Mouse (Mus musculus) hindbrain, embryonic 11.5 days (tissue): Measurements from ENCODE around the gene Elk4. TPM values are rescaled to one million over a fixed set of nuclear protein-coding genes. Genes with fewer than 3 reads are reported as not detected.

Source experiments
- ATAC-seq: fragments of 200-750 bp; cut with Nextera tagmentation; 2 replicates; pipeline ENCODE4 v1.8.0; 2017; ENCODE audit warnings: mild to moderate bottlenecking, moderate TSS enrichment, moderate library complexity; ENCODE audit not compliant: low FRiP score
- DNase-seq: peaks from one replicate; pipeline ENCODE4 v3.0.0-alpha.2; 2015; ENCODE audit warnings: low spot score
- H3K27ac ChIP-seq: fragments of 300-500 bp; sonication (generic); 2 replicates; pipeline ENCODE4 v1.5.1; 2014; ENCODE audit warnings: mild to moderate bottlenecking, low read depth, low read length
- H3K27me3 ChIP-seq: fragments of 300-500 bp; sonication (generic); 2 replicates; pipeline ENCODE4 v1.6.1; 2014; ENCODE audit warnings: mild to moderate bottlenecking, low read length, moderate library complexity, mixed read lengths; ENCODE audit not compliant: control insufficient read depth, insufficient read depth
- H3K36me3 ChIP-seq: fragments of 300-500 bp; sonication (generic); 2 replicates; pipeline ENCODE4 v1.6.1; 2014; ENCODE audit warnings: mild to moderate bottlenecking, low read length, moderate library complexity, mixed read lengths; ENCODE audit not compliant: control insufficient read depth, insufficient read depth
- H3K4me1 ChIP-seq: fragments of 300-500 bp; sonication (generic); replicated peaks from 2 replicates; pipeline ENCODE4 v1.6.1; 2014; ENCODE audit warnings: low read length, mixed read lengths; ENCODE audit not compliant: control insufficient read depth, insufficient read depth
- H3K4me2 ChIP-seq: fragments of 300-500 bp; sonication (generic); replicated peaks from 2 replicates; pipeline ENCODE4 v1.6.1; 2014; ENCODE audit warnings: mild to moderate bottlenecking, low read depth, low read length
- H3K4me3 ChIP-seq: fragments of 300-500 bp; sonication (generic); 2 replicates; pipeline ENCODE4 v1.5.1; 2014; ENCODE audit warnings: low read depth, low read length
- H3K9ac ChIP-seq: fragments of 300-500 bp; sonication (generic); 2 replicates; pipeline ENCODE4 v1.6.1; 2014; ENCODE audit warnings: low read depth, low read length
- H3K9me3 ChIP-seq: fragments of 300-500 bp; sonication (generic); 2 replicates; pipeline ENCODE4 v1.6.1; 2016; ENCODE audit warnings: low read length; ENCODE audit not compliant: control insufficient read depth
- WGBS: fragments of 180-500 bp; shearing (Covaris S2); extraction: QIAGEN DNeasy Blood & Tissue Kit; methylation state at CpG from one replicate; pipeline ENCODE4 v1.1.7; 2014; 5-methylcytosine and 5-hydroxymethylcytosine counted together
- polyA plus RNA-seq: library from polyadenylated mRNA; unstranded; fragments of >200 nt; fragmentation: Nextera tagmentation; extraction: Ambion mirVana; gene quantifications from 2 replicates; pipeline ENCODE4 v1.2.1, GENCODE M21; 2014

Elk4 gene
- polyA plus RNA-seq, 1 experiment from 2014 or later = 22.6 TPM

DNA sequence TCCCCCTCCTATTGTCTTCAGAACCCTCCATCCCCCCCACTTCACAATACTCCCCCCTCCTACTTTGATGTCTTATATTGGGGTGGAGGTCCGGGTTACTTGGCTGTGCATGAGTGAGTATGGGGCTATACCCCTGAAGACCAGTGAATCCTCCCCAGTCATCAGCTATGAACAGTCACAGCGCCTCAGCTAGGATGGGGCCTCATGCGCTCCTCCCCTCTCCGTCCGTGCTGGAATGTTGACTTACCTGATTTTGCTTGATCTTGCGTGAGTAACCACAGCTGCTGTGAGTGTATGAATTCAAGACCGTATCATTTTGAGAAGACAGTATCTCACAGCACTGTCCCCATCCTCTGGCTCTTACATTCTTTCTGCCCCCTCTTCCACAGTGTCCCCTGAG lies 12.5 kb downstream of the Elk4 start:
- 93% methylated on average over 7 of the region's 7 CpGs for WGBS
- Histone ChIP-seq H3K9me3 (no peaks in the 10 kb centered on the region), H3K4me3 (no peak overlapping the region), H3K36me3 (peaks cover 7% of the 10 kb centered on the region), H3K4me2 (no peak overlapping the region), H3K27ac (no peak overlapping the region), H3K4me1 (no peaks in the 10 kb centered on the region), H3K9ac (no peak overlapping the region), H3K27me3 (no peaks in the 10 kb centered on the region)
- ATAC-seq (no peak), DNase-seq (no peak)

DNA sequence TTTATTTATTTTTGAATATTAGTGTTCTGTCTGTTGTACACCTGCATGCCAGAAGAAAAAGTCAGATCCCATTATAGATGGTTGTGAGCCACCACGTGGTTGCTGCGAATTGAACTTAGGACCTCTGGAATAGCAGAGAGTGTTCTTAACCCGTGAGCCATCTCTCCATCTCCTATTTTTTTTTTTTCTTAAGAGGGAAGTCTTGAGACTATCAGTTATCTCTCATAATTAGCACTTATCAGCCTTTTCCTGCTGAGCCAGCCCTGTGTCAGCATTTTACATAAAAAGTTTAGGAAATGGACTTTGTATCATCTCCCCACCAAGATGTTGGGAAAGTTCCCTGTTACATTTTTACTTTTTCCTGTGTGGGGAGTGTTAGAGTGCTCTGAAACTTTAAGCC lies 14.7 kb downstream of the Elk4 start:
- ATAC-seq (no peak), DNase-seq (no peak)
- WGBS = 95% methylated on average over 3 of the region's 3 CpGs
- Histone ChIP-seq H3K4me2 (no peak overlapping the region), H3K27me3 (no peaks in the 10 kb centered on the region), H3K9ac (no peak overlapping the region), H3K4me1 (no peaks in the 10 kb centered on the region), H3K36me3 (peaks cover 7% of the 10 kb centered on the region), H3K27ac (no peak overlapping the region), H3K9me3 (no peaks in the 10 kb centered on the region), H3K4me3 (no peak overlapping the region)

DNA sequence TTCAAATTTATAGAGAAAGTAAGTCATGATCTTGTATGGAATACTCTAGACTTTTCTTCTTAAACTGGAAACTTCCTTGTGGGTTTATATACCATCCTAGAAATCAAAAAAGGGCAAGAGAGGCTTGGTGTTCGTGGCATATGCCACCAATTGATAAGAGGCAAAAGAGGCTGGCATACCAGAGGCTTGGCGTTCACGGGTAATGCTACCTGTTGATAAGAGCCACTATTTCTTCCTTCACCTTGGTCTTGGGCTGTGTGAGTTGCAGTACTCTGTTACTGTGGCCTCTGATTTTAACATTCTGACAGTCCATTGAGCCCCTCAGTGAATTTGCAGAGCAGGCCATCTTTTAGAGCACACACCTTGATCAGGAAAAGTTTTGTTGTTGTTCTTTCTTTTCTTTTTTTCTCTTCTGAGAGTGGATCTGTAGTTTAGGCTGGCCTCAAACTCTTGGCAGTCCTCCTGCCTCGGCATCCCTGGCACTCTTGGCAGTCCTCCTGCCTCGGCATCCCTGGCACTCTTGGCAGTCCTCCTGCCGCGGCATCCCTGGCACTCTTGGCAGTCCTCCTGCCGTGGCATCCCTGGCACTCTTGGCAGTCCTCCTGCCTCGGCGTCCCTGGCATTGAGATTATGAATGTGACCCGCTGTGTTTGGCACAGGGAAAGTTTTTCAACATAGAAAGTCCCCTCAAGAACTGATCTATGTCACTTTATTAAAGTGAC lies 19.7 kb downstream of the Elk4 start:
- no peak overlapping the region for H3K27ac ChIP-seq
- ATAC-seq (no peak), DNase-seq (no peak)
- no peaks in the 10 kb centered on the region for H3K9me3 ChIP-seq
- no peaks in the 10 kb centered on the region for H3K4me1 ChIP-seq
- peaks cover 7% of the 10 kb centered on the region; the same call in 1 of the 2 replicates for H3K36me3 ChIP-seq
- no peak overlapping the region for H3K4me2 ChIP-seq
- 94% methylated on average over 11 of the region's 11 CpGs for WGBS
- H3K4me3 ChIP-seq = no peak overlapping the region
- no peaks in the 10 kb centered on the region for H3K27me3 ChIP-seq
- no peak overlapping the region for H3K9ac ChIP-seq

DNA sequence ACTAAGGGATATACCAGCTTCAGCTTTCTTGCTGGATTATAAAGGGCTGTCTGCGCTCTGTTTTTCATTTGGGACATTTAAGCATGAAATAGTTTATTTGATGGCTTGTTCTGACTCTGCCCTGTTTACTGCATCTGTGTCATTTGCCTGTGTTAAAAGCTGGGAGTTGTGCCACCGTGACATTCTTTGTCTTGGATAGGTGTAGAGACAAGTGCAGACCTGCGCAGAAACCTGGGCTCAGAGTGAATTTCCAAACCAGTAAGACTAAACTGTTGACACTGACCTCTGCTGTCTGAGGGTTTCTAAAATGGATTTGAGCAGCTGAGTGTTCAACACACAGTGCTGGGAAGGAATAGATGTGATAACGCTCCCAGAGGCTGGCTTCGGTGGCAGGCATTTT lies 20.6 kb downstream of the Elk4 start:
- Histone ChIP-seq H3K9ac (no peak overlapping the region), H3K27ac (no peak overlapping the region), H3K4me2 (no peak overlapping the region), H3K36me3 (peaks cover 7% of the 10 kb centered on the region; the same call in 1 of the 2 replicates), H3K9me3 (no peaks in the 10 kb centered on the region), H3K27me3 (no peaks in the 10 kb centered on the region), H3K4me3 (no peak overlapping the region), H3K4me1 (no peaks in the 10 kb centered on the region)
- over 99% methylated on average over 5 of the region's 5 CpGs for WGBS
- ATAC-seq (no peak), DNase-seq (no peak)

DNA sequence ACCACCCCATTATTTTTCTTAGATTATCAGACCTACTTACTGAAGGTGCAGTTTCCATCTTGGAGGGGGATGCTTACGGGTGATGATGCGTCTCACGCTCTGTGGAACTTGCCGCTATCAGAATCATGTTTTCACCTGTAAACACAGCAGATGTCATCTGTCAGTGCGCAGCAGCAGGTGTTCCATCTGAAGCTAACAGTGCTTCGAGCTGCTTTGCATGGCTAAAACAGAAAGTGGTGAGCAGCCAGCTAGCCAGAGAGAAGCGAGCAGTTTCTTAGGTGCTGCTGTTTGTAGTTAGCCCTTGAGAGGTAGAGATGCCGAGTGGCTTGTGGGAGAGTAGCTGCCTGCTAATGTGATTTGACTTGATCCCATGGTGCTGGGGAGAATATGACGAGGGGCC lies 21.0 kb downstream of the Elk4 start:
- Histone ChIP-seq H3K27me3 (no peaks in the 10 kb centered on the region), H3K4me2 (no peak overlapping the region), H3K9me3 (no peaks in the 10 kb centered on the region), H3K4me3 (no peak overlapping the region), H3K36me3 (peaks cover 7% of the 10 kb centered on the region; the same call in 1 of the 2 replicates), H3K27ac (no peak overlapping the region), H3K9ac (no peak overlapping the region), H3K4me1 (no peaks in the 10 kb centered on the region)
- 92% methylated on average over 9 of the region's 9 CpGs for WGBS
- ATAC-seq = no peak
- DNase-seq = no peak

DNA sequence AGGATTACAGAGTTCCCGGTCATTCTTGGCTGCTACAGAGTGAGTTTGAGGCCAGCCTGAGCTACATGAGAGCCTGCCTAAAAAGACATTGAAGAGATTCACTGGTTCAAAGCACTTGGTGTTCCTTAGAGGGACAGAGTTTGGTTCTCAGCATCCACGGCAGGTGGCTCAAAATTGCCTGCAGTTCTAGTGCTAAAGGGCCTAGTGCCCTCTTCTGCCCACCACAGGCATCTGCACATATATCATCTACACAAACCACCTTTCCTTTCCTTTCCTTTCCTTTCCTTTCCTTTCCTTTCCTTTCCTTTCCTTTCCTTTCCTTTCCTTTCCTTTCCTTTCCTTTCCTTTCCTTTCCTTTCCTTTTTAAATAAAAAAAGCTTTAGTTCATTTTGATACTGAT lies 23.2 kb downstream of the Elk4 start:
- WGBS = 56% methylated on average over 2 of the region's 2 CpGs
- H3K27ac ChIP-seq = no peak overlapping the region
- no peak overlapping the region for H3K4me3 ChIP-seq
- H3K36me3 ChIP-seq = peaks cover 7% of the 10 kb centered on the region; the same call in 1 of the 2 replicates
- H3K9me3 ChIP-seq = no peaks in the 10 kb centered on the region
- H3K9ac ChIP-seq = no peak overlapping the region
- no peak for DNase-seq
- no peak overlapping the region for H3K4me2 ChIP-seq
- H3K4me1 ChIP-seq = no peaks in the 10 kb centered on the region
- H3K27me3 ChIP-seq = no peaks in the 10 kb centered on the region
- no peak for ATAC-seq

DNA sequence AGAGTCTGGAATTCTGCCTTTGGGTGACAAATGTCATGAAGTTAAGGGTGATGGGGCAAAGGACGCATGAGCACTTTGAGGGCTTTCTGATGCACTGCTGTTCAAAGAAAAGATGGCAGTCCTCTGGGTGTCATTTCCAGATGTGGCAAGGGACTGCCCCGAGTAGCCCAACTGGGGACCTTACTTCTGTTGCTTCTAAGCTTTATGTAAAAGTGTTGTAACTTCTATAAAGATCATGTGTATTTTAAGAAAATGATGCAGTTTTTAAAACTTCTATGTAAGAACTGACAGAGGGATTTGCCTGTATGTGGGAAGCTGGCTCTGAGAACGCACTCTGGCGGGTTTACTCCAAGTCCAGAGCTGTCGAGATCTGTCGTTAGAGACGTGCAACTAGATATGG lies 24.8 kb downstream of the Elk4 start:
- Histone ChIP-seq H3K27ac (no peak overlapping the region), H3K4me1 (no peaks in the 10 kb centered on the region), H3K9ac (no peak overlapping the region), H3K36me3 (peaks cover 7% of the 10 kb centered on the region; the same call in 1 of the 2 replicates), H3K27me3 (no peaks in the 10 kb centered on the region), H3K9me3 (no peaks in the 10 kb centered on the region), H3K4me3 (no peak overlapping the region), H3K4me2 (no peak overlapping the region)
- 96% methylated on average over 7 of the region's 7 CpGs for WGBS
- no peak for ATAC-seq
- no peak for DNase-seq

DNA sequence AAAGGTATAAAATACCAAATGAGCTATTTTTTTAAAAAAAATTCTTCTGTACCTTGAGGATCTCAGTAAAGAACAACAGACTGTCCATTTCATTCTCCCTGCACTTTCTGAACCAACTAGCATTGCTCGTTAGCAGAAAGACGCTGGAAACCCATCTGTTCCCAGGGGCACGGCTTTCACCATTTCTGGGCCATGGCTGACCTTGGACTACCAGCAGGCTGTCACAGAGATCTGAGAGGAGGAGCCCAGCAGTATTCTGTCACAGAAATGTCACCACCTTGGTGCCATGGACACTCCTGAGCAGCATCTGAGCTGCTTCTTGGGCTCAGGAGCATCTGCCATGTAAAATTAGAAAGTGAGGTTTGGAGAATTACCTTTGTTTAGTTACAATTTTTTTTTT lies 30.3 kb downstream of the Elk4 start:
- WGBS = 91% methylated on average over 3 of the region's 3 CpGs
- Histone ChIP-seq H3K36me3 (no peaks in the 10 kb centered on the region), H3K4me2 (no peak overlapping the region), H3K4me1 (no peaks in the 10 kb centered on the region), H3K9me3 (no peaks in the 10 kb centered on the region), H3K4me3 (no peak overlapping the region), H3K27ac (no peak overlapping the region), H3K27me3 (no peaks in the 10 kb centered on the region), H3K9ac (no peak overlapping the region)
- no peak for DNase-seq
- ATAC-seq = no peak

DNA sequence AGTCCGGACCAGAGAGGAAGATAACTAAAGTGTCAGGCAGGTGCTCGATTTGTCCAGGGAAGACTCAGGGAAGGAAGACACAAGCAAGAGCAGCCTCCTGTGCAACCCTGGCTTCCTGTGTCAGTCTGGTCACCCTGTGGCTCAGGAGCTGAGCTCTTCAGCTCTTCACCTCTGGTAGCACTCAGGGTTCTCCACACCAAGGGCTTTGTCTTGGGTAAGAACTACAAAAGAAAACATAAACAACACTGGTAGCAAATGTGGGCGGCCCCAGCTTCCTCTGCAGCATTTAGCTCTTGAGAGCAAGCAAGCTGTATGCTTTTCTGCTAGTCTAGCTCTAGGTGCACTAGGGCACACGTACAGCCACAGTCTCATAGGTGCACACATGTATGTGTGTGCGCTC lies 31.3 kb downstream of the Elk4 start:
- Histone ChIP-seq H3K9me3 (no peaks in the 10 kb centered on the region), H3K4me3 (no peak overlapping the region), H3K36me3 (no peaks in the 10 kb centered on the region), H3K9ac (no peak overlapping the region), H3K27ac (no peak overlapping the region), H3K27me3 (no peaks in the 10 kb centered on the region), H3K4me1 (no peaks in the 10 kb centered on the region), H3K4me2 (no peak overlapping the region)
- ATAC-seq (no peak), DNase-seq (no peak)
- 83% methylated on average over 5 of the region's 5 CpGs for WGBS
